Mouse (Mus musculus): ENCODE measurements at regions not wholly inside any gene's neighbourhood (a gene's known extent, or its start where the extent isn't known, plus 50 kb on each side); places are given as distances from the start of the nearest gene placed in this dataset.

DNA sequence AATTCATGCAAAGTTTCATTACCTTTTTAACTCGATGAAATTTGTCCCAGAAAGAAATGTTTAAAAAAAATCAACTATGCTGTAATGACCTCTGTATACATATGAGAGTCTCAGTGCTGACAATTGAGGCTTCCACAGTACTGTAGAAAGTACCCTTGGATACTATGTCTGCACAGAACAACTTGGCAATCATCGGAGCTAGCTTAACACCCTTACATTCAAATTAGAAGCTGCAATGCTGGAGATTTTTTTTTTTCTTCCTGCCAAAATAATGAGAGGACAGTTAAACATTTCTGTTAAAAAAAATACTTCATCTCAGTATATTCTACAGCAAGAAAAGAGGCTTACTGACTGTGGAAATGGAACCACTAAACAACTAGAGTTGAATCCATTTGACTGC lies 452.1 kb upstream of the Cntn6 start:
- no peak for DNase-seq

DNA sequence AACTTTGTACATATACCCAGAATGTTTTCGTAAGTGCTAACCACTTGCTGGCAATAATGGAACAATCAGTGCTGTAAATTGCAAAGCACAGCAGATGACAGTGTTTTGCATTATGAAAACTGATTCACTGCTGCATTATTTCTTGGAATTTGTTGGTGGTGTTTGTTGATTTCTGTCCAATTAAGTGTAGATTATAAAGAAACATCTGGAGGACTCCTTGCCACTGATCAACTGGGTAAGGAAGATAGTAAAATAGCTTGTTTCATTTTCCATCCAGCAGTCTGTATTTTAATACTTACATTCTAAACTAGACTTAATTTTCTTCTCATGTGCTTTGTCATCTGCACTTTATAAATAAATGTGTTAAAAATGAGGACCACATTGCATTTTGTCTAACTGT lies 436.6 kb upstream of the Cntn6 start:
- DNase-seq: no peak

DNA sequence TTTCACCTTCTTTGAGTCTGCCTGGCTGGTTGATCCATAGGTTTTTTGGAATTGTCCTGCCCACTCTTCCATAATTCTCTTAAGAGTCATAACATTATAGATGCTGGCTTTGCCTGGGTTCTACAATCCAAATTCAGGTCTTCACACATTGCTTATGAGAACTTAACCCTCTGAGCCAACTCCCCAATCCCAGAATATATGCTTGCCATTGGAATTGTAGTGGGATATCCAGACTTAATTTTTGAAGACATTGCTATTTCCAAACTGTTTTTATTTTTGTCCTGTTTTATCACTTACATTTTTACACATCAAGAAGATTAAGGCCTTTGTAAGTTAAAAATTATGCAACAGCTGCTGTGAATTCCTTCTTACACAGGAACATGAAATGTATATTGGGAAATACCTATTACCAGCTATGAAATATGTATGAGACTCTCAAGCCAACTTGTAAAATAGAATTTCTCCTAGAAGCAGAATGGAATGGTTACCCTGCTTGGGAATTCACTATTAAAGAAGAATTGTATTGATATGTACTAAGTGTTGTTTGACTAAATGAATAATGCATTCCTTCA lies 430.8 kb upstream of the Cntn6 start:
- DNase-seq: no peak

- no peak for DNase-seq
Measured at GRCm38 (mm10) chr6:104080581-104080980, 412.0 kb upstream of the Cntn6 start.

GRCm38 (mm10) chr6:104082242-104082641 lies 410.3 kb upstream of the Cntn6 start:
- no peak for DNase-seq

DNA sequence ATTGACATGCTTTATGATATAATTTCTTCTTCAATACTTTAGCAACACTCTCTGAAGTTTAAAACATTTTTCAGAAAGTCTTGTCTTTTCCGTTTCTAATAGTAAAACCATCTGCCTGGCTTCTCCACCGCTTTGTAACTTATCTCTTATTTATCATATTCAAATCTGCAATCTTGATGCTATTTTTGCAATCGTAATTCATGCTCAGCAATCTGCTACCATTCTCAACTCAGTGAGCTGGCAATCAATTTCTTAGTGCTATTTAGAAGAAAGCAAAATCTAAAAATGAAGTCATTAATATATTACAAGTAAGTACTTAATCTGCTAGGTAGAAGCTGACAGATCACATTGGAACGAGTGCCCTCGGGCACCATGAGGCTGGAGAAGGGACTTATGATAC lies 384.2 kb upstream of the Cntn6 start:
- no peak for DNase-seq
